Mouse (Mus musculus) pancreas, adult 10 weeks (tissue): ENCODE measurements around the gene Ecm1. TPM values are rescaled to one million over a fixed set of nuclear protein-coding genes. Genes with fewer than 3 reads are reported as not detected.

ENCODE experiments used
- polyA plus RNA-seq: library from polyadenylated mRNA; stranded (reverse); fragments of 350-450 nt; fragmentation: Illumina TruSeq; extraction: RNeasy Lipid Tissue Mini Kit (QIAGEN cat#74804); gene quantifications from one replicate; pipeline ENCODE4 v1.2.3, GENCODE M21; 2015; ENCODE audit warnings: low read depth, low replicate concordance; ENCODE audit not compliant: insufficient read depth

Ecm1 gene
- 40.8 TPM for polyA plus RNA-seq

GRCm38 (mm10) chr3:95739353-95740104 is at the start of gene Ecm1:
Ecm1 (minus strand) TSS chr3:95739569.

GRCm38 (mm10) chr3:95760106-95760505 is 20.7 kb upstream of the Ecm1 start, which contains the start of gene Tars2:
Tars2 (minus strand) TSS chr3:95760206.

GRCm38 (mm10) chr3:95687524-95688421 is 51.6 kb downstream of the Ecm1 start, which contains the start of gene Adamtsl4:
Adamtsl4 (minus strand) TSS chr3:95687917.

Other genes with a start within 250 kb of the Ecm1 start
- 3.1 TPM for gene Ctsk, start 240.3 kb downstream of the Ecm1 start, polyA plus RNA-seq
- gene Ctss, start 212.8 kb downstream of the Ecm1 start, polyA plus RNA-seq, result 14.4 TPM
- gene Hormad1, start 179.9 kb downstream of the Ecm1 start, polyA plus RNA-seq, result not detected
- 10.5 TPM for gene Golph3l, start 150.6 kb downstream of the Ecm1 start, polyA plus RNA-seq
- 17.8 TPM for gene Ensa, start 114.6 kb downstream of the Ecm1 start, polyA plus RNA-seq
- gene Mcl1, start 80.8 kb downstream of the Ecm1 start, polyA plus RNA-seq, result 35.6 TPM
- gene Adamtsl4, start 51.7 kb downstream of the Ecm1 start, polyA plus RNA-seq, result 10.2 TPM
- gene Tars2, start 20.6 kb upstream of the Ecm1 start, polyA plus RNA-seq, result 11.3 TPM
- gene Rprd2, start 79.3 kb upstream of the Ecm1 start, polyA plus RNA-seq, result 4.9 TPM
- 12.8 TPM for gene Prpf3, start 116.3 kb upstream of the Ecm1 start, polyA plus RNA-seq
- gene Mrps21, start 131.9 kb upstream of the Ecm1 start, polyA plus RNA-seq, result 66.6 TPM
- 5.0 TPM for gene Ciart, start 142.7 kb upstream of the Ecm1 start, polyA plus RNA-seq
- 13.4 TPM for gene BC028528, start 152.4 kb upstream of the Ecm1 start, polyA plus RNA-seq
- 20.3 TPM for gene Aph1a, start 154.4 kb upstream of the Ecm1 start, polyA plus RNA-seq
- gene Car14, start 165.1 kb upstream of the Ecm1 start, polyA plus RNA-seq, result not detected
- gene Anp32e, start 189.7 kb upstream of the Ecm1 start, polyA plus RNA-seq, result 8.0 TPM